Mouse (Mus musculus) forebrain, postnatal 0 days (tissue): ENCODE measurements around the gene Elk3. TPM values are rescaled to one million over a fixed set of nuclear protein-coding genes. Genes with fewer than 3 reads are reported as not detected.

Source experiments
- ATAC-seq: fragments of 200-750 bp; cut with Nextera tagmentation; 2 replicates; pipeline ENCODE4 v1.8.0; 2017; ENCODE audit warnings: mild to moderate bottlenecking, moderate library complexity
- DNase-seq: peaks from one replicate; pipeline ENCODE4 v3.0.0-alpha.2; 2015
- H3K27ac ChIP-seq: fragments of 300-500 bp; sonication (generic); 2 replicates; pipeline ENCODE4 v1.5.1; 2014; ENCODE audit warnings: low read depth, mild to moderate bottlenecking, antibody characterized with exemption, low read length, moderate library complexity, mixed read lengths
- H3K27me3 ChIP-seq: fragments of 300-500 bp; sonication (generic); 2 replicates; pipeline ENCODE4 v1.6.1; 2014; ENCODE audit warnings: mild to moderate bottlenecking, low read length, mixed read lengths; ENCODE audit not compliant: insufficient read depth
- H3K36me3 ChIP-seq: fragments of 300-500 bp; sonication (generic); 2 replicates; pipeline ENCODE4 v1.6.1; 2014; ENCODE audit warnings: mild to moderate bottlenecking, moderate library complexity; ENCODE audit not compliant: insufficient read depth
- H3K4me1 ChIP-seq: fragments of 300-500 bp; sonication (generic); 2 replicates; pipeline ENCODE4 v1.6.1; 2014; ENCODE audit warnings: antibody characterized with exemption; ENCODE audit not compliant: insufficient read depth
- H3K4me2 ChIP-seq: fragments of 300-500 bp; sonication (generic); 2 replicates; pipeline ENCODE4 v1.6.1; 2014; ENCODE audit warnings: low read depth, mild to moderate bottlenecking, moderate library complexity
- H3K4me3 ChIP-seq: fragments of 300-500 bp; sonication (generic); 2 replicates; pipeline ENCODE4 v1.5.1; 2014; ENCODE audit warnings: low read depth, low read length, mixed read lengths
- H3K9ac ChIP-seq: fragments of 300-500 bp; sonication (generic); 2 replicates; pipeline ENCODE4 v1.6.1; 2014; ENCODE audit warnings: mild to moderate bottlenecking
- H3K9me3 ChIP-seq: fragments of 300-500 bp; sonication (generic); 2 replicates; pipeline ENCODE4 v1.6.1; 2016; ENCODE audit warnings: low read length
- CTCF ChIP-seq: sonication (generic); IDR thresholded peaks from 2 replicates; pipeline ENCODE4 v1.5.1; 2016; ENCODE audit warnings: antibody characterized with exemption, control low read depth, low read depth
- WGBS: fragments of 180-500 bp; shearing (Covaris S2); extraction: QIAGEN DNeasy Blood & Tissue Kit; methylation state at CpG from one replicate; pipeline ENCODE4 v1.1.7; 2014; 5-methylcytosine and 5-hydroxymethylcytosine counted together
- polyA plus RNA-seq: library from polyadenylated mRNA; unstranded; fragments of >200 nt; fragmentation: Nextera tagmentation; extraction: Ambion mirVana; gene quantifications from 2 replicates; pipeline ENCODE4 v1.2.1, GENCODE M21; 2015
- total RNA-seq: library from RNA; depleted of rRNA; stranded (reverse); fragments of >200 nt; gene quantifications from 2 replicates; pipeline ENCODE4 v1.2.3, GENCODE M21; 2014

The Elk3 gene
- total and polyA plus RNA-seq, 2 experiments from 2014 or later = 6.2 to 8.8 TPM

GRCm38 (mm10) chr10:93271831-93272230, 39.1 kb downstream of the Elk3 start:
- no peak for DNase-seq
- no peaks in the 10 kb centered on the region for H3K9me3 ChIP-seq
- no peak for ATAC-seq
- H3K9ac ChIP-seq = no peak overlapping the region
- H3K36me3 ChIP-seq = no peaks in the 10 kb centered on the region
- TF ChIP-seq CTCF = no peak
- H3K4me2 ChIP-seq = no peak overlapping the region
- H3K27ac ChIP-seq = no peak overlapping the region
- H3K4me1 ChIP-seq = peaks cover 22% of the 10 kb centered on the region
- no peaks in the 10 kb centered on the region for H3K27me3 ChIP-seq
- H3K4me3 ChIP-seq = no peak overlapping the region
- 87% methylated on average over 7 of the region's 7 CpGs for WGBS

- H3K4me3 ChIP-seq = no peak overlapping the region
- H3K4me1 ChIP-seq = peaks cover 17% of the 10 kb centered on the region; the same call in 1 of the 2 replicates
- 91% methylated on average over 6 of the region's 6 CpGs for WGBS
- H3K27ac ChIP-seq = no peak overlapping the region
- ATAC-seq (no peak), DNase-seq (no peak)
- no peak overlapping the region for H3K9ac ChIP-seq
- no peak for TF ChIP-seq CTCF
- no peaks in the 10 kb centered on the region for H3K27me3 ChIP-seq
- H3K36me3 ChIP-seq = no peaks in the 10 kb centered on the region
- H3K9me3 ChIP-seq = no peaks in the 10 kb centered on the region
- no peak overlapping the region for H3K4me2 ChIP-seq
Observed at GRCm38 (mm10) chr10:93270889-93271460, 40.0 kb downstream of the Elk3 start.

- peaks cover 5% of the 10 kb centered on the region; the same call in 1 of the 2 replicates for H3K4me1 ChIP-seq
- 83% methylated on average over 4 of the region's 4 CpGs for WGBS
- ATAC-seq = no peak
Observed at GRCm38 (mm10) chr10:93269744-93270143, 41.2 kb downstream of the Elk3 start.

GRCm38 (mm10) chr10:93268339-93268738, 42.6 kb downstream of the Elk3 start:
- Histone ChIP-seq H3K4me2 (no peak overlapping the region), H3K27ac (no peak overlapping the region), H3K9me3 (no peaks in the 10 kb centered on the region), H3K36me3 (peaks cover 3% of the 10 kb centered on the region; the same call in 1 of the 2 replicates), H3K9ac (no peak overlapping the region), H3K4me3 (no peak overlapping the region), H3K27me3 (no peaks in the 10 kb centered on the region), H3K4me1 (peaks cover 8% of the 10 kb centered on the region; the same call in 1 of the 2 replicates)
- no peak for ATAC-seq
- no peak for TF ChIP-seq CTCF
- DNase-seq = no peak
- 96% methylated on average over 3 of the region's 3 CpGs for WGBS

More at GRCm38 (mm10) chr10:93269744-93270143, 41.2 kb downstream of the Elk3 start:
- Histone ChIP-seq H3K9me3 (no peaks in the 10 kb centered on the region), H3K27me3 (no peaks in the 10 kb centered on the region), H3K4me2 (no peak overlapping the region), H3K9ac (no peak overlapping the region), H3K36me3 (peaks cover 3% of the 10 kb centered on the region; the same call in 1 of the 2 replicates), H3K4me3 (no peak overlapping the region), H3K27ac (no peak overlapping the region)
- DNase-seq = no peak
- TF ChIP-seq CTCF = no peak

GRCm38 (mm10) chr10:93267509-93267908, 43.4 kb downstream of the Elk3 start:
- H3K4me2 ChIP-seq = no peak overlapping the region
- no peak for TF ChIP-seq CTCF
- no peak overlapping the region for H3K4me3 ChIP-seq
- peaks cover 3% of the 10 kb centered on the region; the same call in 1 of the 2 replicates for H3K36me3 ChIP-seq
- H3K9ac ChIP-seq = no peak overlapping the region
- peaks cover 10% of the 10 kb centered on the region for H3K4me1 ChIP-seq
- H3K27ac ChIP-seq = no peak overlapping the region
- no peaks in the 10 kb centered on the region for H3K9me3 ChIP-seq
- DNase-seq (no peak), ATAC-seq (no peak)
- 89% methylated on average over 5 of the region's 5 CpGs for WGBS
- H3K27me3 ChIP-seq = no peaks in the 10 kb centered on the region

GRCm38 (mm10) chr10:93266521-93266920, 44.4 kb downstream of the Elk3 start:
- DNase-seq (no peak), ATAC-seq (no peak)
- no peaks in the 10 kb centered on the region for H3K9me3 ChIP-seq
- H3K4me2 ChIP-seq = no peak overlapping the region
- no peak overlapping the region for H3K4me3 ChIP-seq
- H3K27me3 ChIP-seq = no peaks in the 10 kb centered on the region
- no peak for TF ChIP-seq CTCF
- H3K9ac ChIP-seq = no peak overlapping the region
- WGBS = 90% methylated on average over 7 of the region's 7 CpGs
- H3K4me1 ChIP-seq = peaks cover 20% of the 10 kb centered on the region
- H3K36me3 ChIP-seq = peaks cover 3% of the 10 kb centered on the region; the same call in 1 of the 2 replicates
- H3K27ac ChIP-seq = no peak overlapping the region

GRCm38 (mm10) chr10:93265833-93266232, 45.1 kb downstream of the Elk3 start:
- Histone ChIP-seq H3K4me3 (no peak overlapping the region), H3K9me3 (no peaks in the 10 kb centered on the region), H3K36me3 (peaks cover 3% of the 10 kb centered on the region; the same call in 1 of the 2 replicates), H3K4me2 (no peak overlapping the region), H3K27ac (no peak overlapping the region), H3K9ac (no peak overlapping the region), H3K27me3 (no peaks in the 10 kb centered on the region), H3K4me1 (peaks cover 27% of the 10 kb centered on the region)
- WGBS = 81% methylated on average over 9 of the region's 9 CpGs
- no peak for DNase-seq
- no peak for TF ChIP-seq CTCF
- no peak for ATAC-seq
